Mouse (Mus musculus): ENCODE measurements at regions not wholly inside any gene's neighbourhood (a gene's known extent, or its start where the extent isn't known, plus 50 kb on each side); places are given as distances from the start of the nearest gene placed in this dataset.

- Histone ChIP-seq H3K9me3 (ENCODE audit: control insufficient read depth, low read depth, low read length) (no peaks in the 10 kb centered on the region), H3K4me1 (ENCODE audit: control insufficient read depth, insufficient read depth, low read length) (no peaks in the 10 kb centered on the region), H3K27ac (ENCODE audit: low read length) (no peak overlapping the region), H3K9ac (replicated peaks; ENCODE audit: low read depth, low read length) (no peak overlapping the region), H3K27me3 (ENCODE audit: control insufficient read depth, insufficient read depth, low read length) (no peaks in the 10 kb centered on the region), H3K36me3 (ENCODE audit: control insufficient read depth, insufficient read depth, low read length) (no peaks in the 10 kb centered on the region), H3K4me2 (replicated peaks; ENCODE audit: low read depth, low read length) (no peak overlapping the region), H3K4me3 (ENCODE audit: low read depth, low read length) (no peak overlapping the region)
- no peak for ATAC-seq (ENCODE audit: insufficient number of reproducible peaks, insufficient read depth, low FRiP score, low read depth)
- WGBS, result 79% methylated on average over 3 of the region's 3 CpGs
These were observed 118.4 kb upstream of the Tle3 start for GRCm38 (mm10) chr9:61253761-61254160.

GRCm38 (mm10) chr9:61257488-61257887, 114.7 kb upstream of the Tle3 start:
- WGBS, result 44% methylated on average over 4 of the region's 4 CpGs
- Histone ChIP-seq H3K4me1 (ENCODE audit: control insufficient read depth, insufficient read depth, low read length) (peaks cover 22% of the 10 kb centered on the region), H3K9ac (replicated peaks; ENCODE audit: low read depth, low read length) (no peak overlapping the region), H3K27me3 (ENCODE audit: control insufficient read depth, insufficient read depth, low read length) (no peaks in the 10 kb centered on the region), H3K4me3 (ENCODE audit: low read depth, low read length) (no peak overlapping the region), H3K27ac (ENCODE audit: low read length) (no peak overlapping the region), H3K36me3 (ENCODE audit: control insufficient read depth, insufficient read depth, low read length) (no peaks in the 10 kb centered on the region), H3K9me3 (ENCODE audit: control insufficient read depth, low read depth, low read length) (no peaks in the 10 kb centered on the region), H3K4me2 (replicated peaks; ENCODE audit: low read depth, low read length) (no peak overlapping the region)
- no peak for ATAC-seq (ENCODE audit: insufficient number of reproducible peaks, insufficient read depth, low FRiP score, low read depth)

- H3K27ac ChIP-seq (ENCODE audit: low read length), result no peak overlapping the region
- no peak overlapping the region for H3K4me2 ChIP-seq (replicated peaks; ENCODE audit: low read depth, low read length)
- no peak for ATAC-seq (ENCODE audit: insufficient number of reproducible peaks, insufficient read depth, low FRiP score, low read depth)
- no peak overlapping the region for H3K4me3 ChIP-seq (ENCODE audit: low read depth, low read length)
- no peak overlapping the region for H3K9ac ChIP-seq (replicated peaks; ENCODE audit: low read depth, low read length)
- H3K36me3 ChIP-seq (ENCODE audit: control insufficient read depth, insufficient read depth, low read length), result no peaks in the 10 kb centered on the region
- H3K9me3 ChIP-seq (ENCODE audit: control insufficient read depth, low read depth, low read length), result no peaks in the 10 kb centered on the region
- peaks cover 22% of the 10 kb centered on the region for H3K4me1 ChIP-seq (ENCODE audit: control insufficient read depth, insufficient read depth, low read length)
- 30% methylated on average over 5 of the region's 5 CpGs for WGBS
- H3K27me3 ChIP-seq (ENCODE audit: control insufficient read depth, insufficient read depth, low read length), result no peaks in the 10 kb centered on the region
These were observed 114.1 kb upstream of the Tle3 start for GRCm38 (mm10) chr9:61258100-61258499.

GRCm38 (mm10) chr9:61259421-61260174, 112.6 kb upstream of the Tle3 start:
- no peaks in the 10 kb centered on the region for H3K36me3 ChIP-seq (ENCODE audit: control insufficient read depth, insufficient read depth, low read length)
- no peaks in the 10 kb centered on the region for H3K27me3 ChIP-seq (ENCODE audit: control insufficient read depth, insufficient read depth, low read length)
- no peak for ATAC-seq (ENCODE audit: insufficient number of reproducible peaks, insufficient read depth, low FRiP score, low read depth)
- no peaks in the 10 kb centered on the region for H3K9me3 ChIP-seq (ENCODE audit: control insufficient read depth, low read depth, low read length)
- no peak overlapping the region for H3K4me3 ChIP-seq (ENCODE audit: low read depth, low read length)
- peaks cover 22% of the 10 kb centered on the region for H3K4me1 ChIP-seq (ENCODE audit: control insufficient read depth, insufficient read depth, low read length)
- no peak overlapping the region for H3K4me2 ChIP-seq (replicated peaks; ENCODE audit: low read depth, low read length)
- WGBS, result 22% methylated on average over 7 of the region's 7 CpGs
- H3K27ac ChIP-seq (ENCODE audit: low read length), result no peak overlapping the region
- no peak overlapping the region for H3K9ac ChIP-seq (replicated peaks; ENCODE audit: low read depth, low read length)

DNA sequence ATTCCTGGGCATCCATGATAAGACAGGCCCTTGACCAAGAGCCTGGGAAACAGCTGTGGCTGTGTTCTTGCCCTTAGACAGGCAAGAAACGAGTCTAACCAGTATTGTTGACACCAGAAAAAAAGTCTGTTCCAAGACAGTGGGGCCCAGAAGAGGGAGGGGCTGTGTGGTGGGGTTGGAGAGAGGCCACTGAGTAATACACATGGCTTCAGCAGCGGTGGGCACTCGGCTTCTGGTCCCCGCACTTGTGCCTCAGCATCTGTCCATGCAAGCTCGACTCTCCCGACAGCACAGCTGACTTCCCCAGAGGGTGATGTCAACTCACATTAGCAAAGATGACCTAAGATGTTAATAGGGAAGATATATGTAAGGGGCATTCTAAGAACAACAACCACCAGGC, 110.9 kb upstream of the Tle3 start:
- 46% methylated on average over 6 of the region's 6 CpGs for WGBS
- no peak overlapping the region for H3K9ac ChIP-seq (replicated peaks; ENCODE audit: low read depth, low read length)
- peaks cover 22% of the 10 kb centered on the region for H3K4me1 ChIP-seq (ENCODE audit: control insufficient read depth, insufficient read depth, low read length)
- no peaks in the 10 kb centered on the region for H3K27me3 ChIP-seq (ENCODE audit: control insufficient read depth, insufficient read depth, low read length)
- H3K9me3 ChIP-seq (ENCODE audit: control insufficient read depth, low read depth, low read length), result no peaks in the 10 kb centered on the region
- no peak overlapping the region for H3K27ac ChIP-seq (ENCODE audit: low read length)
- no peaks in the 10 kb centered on the region for H3K36me3 ChIP-seq (ENCODE audit: control insufficient read depth, insufficient read depth, low read length)
- H3K4me3 ChIP-seq (ENCODE audit: low read depth, low read length), result no peak overlapping the region
- ATAC-seq (ENCODE audit: insufficient number of reproducible peaks, insufficient read depth, low FRiP score, low read depth), result no peak
- no peak overlapping the region for H3K4me2 ChIP-seq (replicated peaks; ENCODE audit: low read depth, low read length)

DNA sequence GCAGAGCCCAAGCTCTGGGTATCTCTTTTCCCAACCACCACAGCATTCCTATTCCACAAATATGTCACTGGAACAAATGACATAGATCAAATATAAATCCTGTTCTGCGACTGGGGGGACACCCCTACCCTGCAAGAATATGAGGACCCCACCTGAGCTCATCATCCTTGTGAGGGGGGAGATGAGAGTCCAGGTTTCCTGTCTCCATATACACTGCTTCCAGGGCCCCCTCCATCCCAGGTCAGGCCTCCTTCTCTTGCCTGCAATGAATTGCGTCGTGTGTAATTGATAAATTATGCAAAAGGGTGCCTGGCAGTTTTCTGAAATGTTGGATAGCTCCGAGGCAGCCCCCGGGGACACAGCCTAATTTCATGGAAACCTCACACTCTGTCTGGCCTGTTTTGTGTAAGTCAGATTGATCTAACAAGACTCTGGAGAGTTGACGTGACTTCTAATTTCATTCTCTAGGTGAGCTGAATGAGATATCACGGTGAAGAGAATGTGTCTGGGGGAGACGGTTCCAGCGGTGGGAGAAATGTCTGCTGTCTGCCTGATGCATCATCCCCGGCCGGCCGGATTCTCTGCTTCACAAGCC, 110.3 kb upstream of the Tle3 start:
- Histone ChIP-seq H3K36me3 (ENCODE audit: control insufficient read depth, insufficient read depth, low read length) (no peaks in the 10 kb centered on the region), H3K4me3 (ENCODE audit: low read depth, low read length) (no peak overlapping the region), H3K9ac (replicated peaks; ENCODE audit: low read depth, low read length) (no peak overlapping the region), H3K27ac (ENCODE audit: low read length) (no peak overlapping the region), H3K9me3 (ENCODE audit: control insufficient read depth, low read depth, low read length) (no peaks in the 10 kb centered on the region), H3K4me1 (ENCODE audit: control insufficient read depth, insufficient read depth, low read length) (peaks cover 22% of the 10 kb centered on the region), H3K27me3 (ENCODE audit: control insufficient read depth, insufficient read depth, low read length) (no peaks in the 10 kb centered on the region), H3K4me2 (replicated peaks; ENCODE audit: low read depth, low read length) (no peak overlapping the region)
- no peak for ATAC-seq (ENCODE audit: insufficient number of reproducible peaks, insufficient read depth, low FRiP score, low read depth)
- 17% methylated on average over 12 of the region's 12 CpGs for WGBS

DNA sequence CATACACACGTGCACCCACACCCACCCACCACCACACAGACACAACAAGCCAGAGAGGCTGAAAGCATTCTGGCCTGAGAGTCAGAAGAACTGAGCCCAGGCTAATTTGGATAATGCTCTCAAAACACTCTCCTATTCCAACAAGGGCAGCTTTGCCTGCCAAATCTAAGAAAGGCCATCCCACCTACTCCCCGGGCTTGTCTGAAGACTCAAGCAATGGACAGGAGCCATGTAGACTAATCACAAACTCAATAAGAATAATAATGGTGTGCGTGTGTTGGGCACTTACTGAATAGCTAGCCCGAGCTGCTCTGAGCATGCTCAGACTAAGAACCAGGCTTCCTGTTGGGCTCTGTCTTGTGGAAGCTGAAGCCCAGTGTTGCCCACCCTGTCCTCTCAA, 108.8 kb upstream of the Tle3 start:
- H3K9me3 ChIP-seq (ENCODE audit: control insufficient read depth, low read depth, low read length), result no peaks in the 10 kb centered on the region
- H3K4me3 ChIP-seq (ENCODE audit: low read depth, low read length), result no peak overlapping the region
- no peak overlapping the region for H3K4me2 ChIP-seq (replicated peaks; ENCODE audit: low read depth, low read length)
- WGBS, result 84% methylated on average over 4 of the region's 4 CpGs
- H3K27ac ChIP-seq (ENCODE audit: low read length), result no peak overlapping the region
- no peak overlapping the region for H3K9ac ChIP-seq (replicated peaks; ENCODE audit: low read depth, low read length)
- ATAC-seq (ENCODE audit: insufficient number of reproducible peaks, insufficient read depth, low FRiP score, low read depth), result no peak
- no peaks in the 10 kb centered on the region for H3K36me3 ChIP-seq (ENCODE audit: control insufficient read depth, insufficient read depth, low read length)
- peaks cover 22% of the 10 kb centered on the region for H3K4me1 ChIP-seq (ENCODE audit: control insufficient read depth, insufficient read depth, low read length)
- H3K27me3 ChIP-seq (ENCODE audit: control insufficient read depth, insufficient read depth, low read length), result no peaks in the 10 kb centered on the region

- no peak overlapping the region for H3K27ac ChIP-seq (ENCODE audit: low read length)
- H3K4me2 ChIP-seq (replicated peaks; ENCODE audit: low read depth, low read length), result no peak overlapping the region
- no peak overlapping the region for H3K9ac ChIP-seq (replicated peaks; ENCODE audit: low read depth, low read length)
- peaks cover 17% of the 10 kb centered on the region for H3K4me1 ChIP-seq (ENCODE audit: control insufficient read depth, insufficient read depth, low read length)
- no peak overlapping the region for H3K4me3 ChIP-seq (ENCODE audit: low read depth, low read length)
- H3K27me3 ChIP-seq (ENCODE audit: control insufficient read depth, insufficient read depth, low read length), result no peaks in the 10 kb centered on the region
- no peaks in the 10 kb centered on the region for H3K9me3 ChIP-seq (ENCODE audit: control insufficient read depth, low read depth, low read length)
- 82% methylated on average over 5 of the region's 5 CpGs for WGBS
- no peak for ATAC-seq (ENCODE audit: insufficient number of reproducible peaks, insufficient read depth, low FRiP score, low read depth)
- H3K36me3 ChIP-seq (ENCODE audit: control insufficient read depth, insufficient read depth, low read length), result no peaks in the 10 kb centered on the region
These were observed 106.7 kb upstream of the Tle3 start for GRCm38 (mm10) chr9:61265466-61265865.

DNA sequence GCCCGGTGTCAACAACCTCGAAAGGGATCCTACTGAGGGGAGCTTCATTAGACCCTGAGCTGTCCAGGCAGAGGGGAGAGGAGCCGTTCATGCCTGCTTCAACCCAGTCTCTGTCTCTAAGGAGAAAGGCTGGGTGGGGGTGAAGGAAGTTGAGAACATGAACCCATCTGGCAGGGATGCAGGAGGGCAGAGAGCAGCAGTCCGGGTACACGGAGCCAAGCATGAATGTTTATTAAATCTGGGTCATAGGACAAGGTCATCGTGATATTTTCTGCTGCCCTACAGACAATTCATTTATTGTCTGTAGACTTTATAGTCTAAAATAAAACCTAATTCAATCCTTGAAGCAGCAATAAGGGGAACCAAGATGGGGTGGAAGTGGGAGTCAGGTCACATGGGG, 105.2 kb upstream of the Tle3 start:
- Histone ChIP-seq H3K4me1 (ENCODE audit: control insufficient read depth, insufficient read depth, low read length) (peaks cover 2% of the 10 kb centered on the region), H3K36me3 (ENCODE audit: control insufficient read depth, insufficient read depth, low read length) (no peaks in the 10 kb centered on the region), H3K27ac (ENCODE audit: low read length) (no peak overlapping the region), H3K9ac (replicated peaks; ENCODE audit: low read depth, low read length) (no peak overlapping the region), H3K9me3 (ENCODE audit: control insufficient read depth, low read depth, low read length) (no peaks in the 10 kb centered on the region), H3K27me3 (ENCODE audit: control insufficient read depth, insufficient read depth, low read length) (no peaks in the 10 kb centered on the region), H3K4me2 (replicated peaks; ENCODE audit: low read depth, low read length) (no peak overlapping the region), H3K4me3 (ENCODE audit: low read depth, low read length) (no peak overlapping the region)
- no peak for ATAC-seq (ENCODE audit: insufficient number of reproducible peaks, insufficient read depth, low FRiP score, low read depth)
- WGBS, result 73% methylated on average over 6 of the region's 6 CpGs
